Mouse (Mus musculus) CD4-positive, CD25-positive, alpha-beta regulatory T cell, adult 4 months (primary cell): Measurements from ENCODE around the gene Spp1. TPM values are rescaled to one million over a fixed set of nuclear protein-coding genes. Genes with fewer than 3 reads are reported as not detected.

Experiments
- polyA plus RNA-seq, 2 experiments: library from polyadenylated mRNA; unstranded; fragments of 100-300 nt; shearing (Covaris generic); gene quantifications; one replicate each; pipeline ENCODE4 v1.2.1; 2017

Spp1 gene
- polyA plus RNA-seq, 2 experiments from 2014 or later, result 2.7 TPM; not detected in 1

Other genes with a start within 250 kb of the Spp1 start
- gene Dmp1, start 232.5 kb upstream of the Spp1 start, polyA plus RNA-seq, result not detected
- gene Ibsp, start 135.9 kb upstream of the Spp1 start, polyA plus RNA-seq, result not detected
- not detected for gene Mepe, start 109.8 kb upstream of the Spp1 start, polyA plus RNA-seq
- under 1 TPM; 0.05 to 0.15 TPM for gene Pkd2, start 24.3 kb downstream of the Spp1 start, polyA plus RNA-seq
- gene BC005561, start 73.2 kb downstream of the Spp1 start, polyA plus RNA-seq, result 1 to 10 TPM; 2.3 to 3.4 TPM